Mouse (Mus musculus): ENCODE results near the gene Cntn1. TPM values are rescaled to one million over a fixed set of nuclear protein-coding genes. Genes with fewer than 3 reads are reported as not detected.

Cntn1 gene
- polyA plus RNA-seq, 1 experiment from 2014 or later: 2.3 TPM

GRCm38 (mm10) chr15:92268341-92268740, 217.4 kb downstream of the Cntn1 start:
- H3K9me3 ChIP-seq (ENCODE audit: control insufficient read depth): no peaks in the 10 kb centered on the region
- no peak overlapping the region for H3K4me2 ChIP-seq (replicated peaks; ENCODE audit: low read depth)

DNA sequence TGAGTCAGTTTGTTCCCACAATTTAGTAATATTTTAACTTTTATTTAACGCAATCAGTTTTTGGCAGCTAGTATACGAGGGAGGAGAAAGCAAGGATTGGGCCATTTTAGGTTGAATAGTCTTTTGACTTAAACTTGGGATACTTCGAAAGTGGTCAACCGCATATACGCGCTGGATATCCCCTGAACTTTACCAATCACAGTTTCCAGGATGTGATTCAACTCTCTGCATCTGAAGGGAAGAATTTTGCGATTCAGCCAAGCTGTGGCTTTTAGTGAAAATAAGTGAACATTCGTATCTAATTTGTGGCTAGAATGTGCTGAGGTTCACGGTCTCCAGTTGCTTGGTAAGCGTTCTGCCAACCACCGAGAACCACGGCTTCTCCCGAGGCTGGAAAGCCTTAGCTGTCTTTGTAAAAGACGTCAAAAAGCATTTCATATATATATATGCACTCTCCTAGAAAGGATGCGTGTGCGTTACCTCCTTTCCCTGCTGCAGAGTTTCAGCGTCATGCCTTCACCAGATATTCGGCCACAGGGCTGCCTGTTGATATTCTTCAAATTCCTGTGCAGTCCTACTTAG, 217.9 kb downstream of the Cntn1 start:
- no peaks in the 10 kb centered on the region for H3K27me3 ChIP-seq (replicated peaks; ENCODE audit: control insufficient read depth, insufficient read depth, low read length)
- H3K4me1 ChIP-seq (replicated peaks; ENCODE audit: control insufficient read depth, insufficient read depth, low read length): no peaks in the 10 kb centered on the region
- no peak overlapping the region for H3K4me2 ChIP-seq (replicated peaks; ENCODE audit: low read depth)
- H3K9me3 ChIP-seq (ENCODE audit: control insufficient read depth): no peaks in the 10 kb centered on the region
- no peak for ATAC-seq
- WGBS: 86% methylated on average over 18 of the region's 18 CpGs
- H3K27ac ChIP-seq (ENCODE audit: low read depth, low read length): no peak overlapping the region
- H3K36me3 ChIP-seq (ENCODE audit: control insufficient read depth, insufficient read depth): no peaks in the 10 kb centered on the region
- TF ChIP-seq CTCF (IDR thresholded peaks at IDR 0.05; ENCODE audit: low read depth): no peak
- no peak overlapping the region for H3K9ac ChIP-seq (ENCODE audit: low read depth, low read length)
- H3K4me3 ChIP-seq (ENCODE audit: low read depth, low read length): no peak overlapping the region

More at GRCm38 (mm10) chr15:92268341-92268740, 217.4 kb downstream of the Cntn1 start:
- no peaks in the 10 kb centered on the region for H3K36me3 ChIP-seq (ENCODE audit: control insufficient read depth, insufficient read depth)
- no peak for ATAC-seq
- H3K27me3 ChIP-seq (replicated peaks; ENCODE audit: control insufficient read depth, insufficient read depth, low read length): no peaks in the 10 kb centered on the region
- H3K4me1 ChIP-seq (replicated peaks; ENCODE audit: control insufficient read depth, insufficient read depth, low read length): no peaks in the 10 kb centered on the region
- no peak overlapping the region for H3K27ac ChIP-seq (ENCODE audit: low read depth, low read length)
- 66% methylated on average over 3 of the region's 3 CpGs for WGBS
- no peak for TF ChIP-seq CTCF (IDR thresholded peaks at IDR 0.05; ENCODE audit: low read depth)
- no peak overlapping the region for H3K4me3 ChIP-seq (ENCODE audit: low read depth, low read length)
- no peak overlapping the region for H3K9ac ChIP-seq (ENCODE audit: low read depth, low read length)

DNA sequence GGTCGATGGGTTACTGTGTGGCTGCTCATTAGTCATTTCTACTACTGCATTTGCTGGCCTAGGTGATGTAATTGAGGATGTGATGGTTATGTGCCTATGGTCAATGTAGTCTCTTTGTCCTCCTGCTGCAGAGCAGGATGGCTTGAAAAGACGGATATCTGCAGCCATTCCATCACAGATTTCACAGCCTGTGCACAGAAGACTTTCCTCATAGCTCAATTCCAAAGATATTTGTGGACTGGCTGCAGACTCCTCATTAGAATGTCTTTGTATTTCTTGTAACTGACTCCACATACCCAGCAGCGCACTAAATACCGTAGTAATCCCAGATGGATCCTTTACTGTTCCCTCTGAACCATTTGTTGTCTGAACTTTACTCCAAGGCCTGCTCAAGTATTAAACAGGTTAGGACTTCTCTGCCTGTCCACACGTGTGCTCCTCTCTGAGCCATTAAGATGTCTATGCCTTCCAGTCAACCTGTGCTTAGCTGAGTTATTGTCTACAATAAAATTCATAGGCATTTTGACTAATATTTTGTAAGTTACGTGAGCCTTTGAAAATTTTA, 220.9 kb downstream of the Cntn1 start:
- TF ChIP-seq CTCF (IDR thresholded peaks at IDR 0.05; ENCODE audit: low read depth): no peak
- Histone ChIP-seq H3K27ac (ENCODE audit: low read depth, low read length) (no peak overlapping the region), H3K27me3 (replicated peaks; ENCODE audit: control insufficient read depth, insufficient read depth, low read length) (no peaks in the 10 kb centered on the region), H3K4me2 (replicated peaks; ENCODE audit: low read depth) (no peak overlapping the region), H3K9ac (ENCODE audit: low read depth, low read length) (no peak overlapping the region), H3K4me3 (ENCODE audit: low read depth, low read length) (no peak overlapping the region), H3K4me1 (replicated peaks; ENCODE audit: control insufficient read depth, insufficient read depth, low read length) (no peaks in the 10 kb centered on the region), H3K36me3 (ENCODE audit: control insufficient read depth, insufficient read depth) (no peaks in the 10 kb centered on the region), H3K9me3 (ENCODE audit: control insufficient read depth) (no peaks in the 10 kb centered on the region)
- 83% methylated on average over 6 of the region's 6 CpGs for WGBS
- ATAC-seq: no peak

DNA sequence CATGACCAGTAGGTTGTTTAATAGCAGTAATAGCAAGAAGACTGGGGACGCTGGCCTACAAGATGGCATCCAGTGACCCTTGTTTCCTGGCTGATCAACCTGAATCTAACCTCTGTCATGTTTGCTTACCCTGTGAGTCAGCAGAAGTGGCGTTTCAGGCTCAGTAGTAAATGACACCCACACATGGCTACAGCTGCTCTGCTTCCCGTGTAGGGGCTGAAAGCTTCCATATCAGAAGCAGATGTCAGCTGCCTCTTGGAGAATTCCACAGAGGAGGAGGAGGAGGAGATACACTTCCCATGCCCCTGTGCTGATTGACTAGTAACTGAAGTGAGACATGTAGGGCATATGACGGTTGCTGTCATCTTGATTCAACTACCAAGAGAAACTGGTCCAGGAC, 225.9 kb downstream of the Cntn1 start:
- TF ChIP-seq CTCF (IDR thresholded peaks at IDR 0.05; ENCODE audit: low read depth): no peak
- Histone ChIP-seq H3K4me1 (replicated peaks; ENCODE audit: control insufficient read depth, insufficient read depth, low read length) (no peaks in the 10 kb centered on the region), H3K27me3 (replicated peaks; ENCODE audit: control insufficient read depth, insufficient read depth, low read length) (no peaks in the 10 kb centered on the region), H3K9me3 (ENCODE audit: control insufficient read depth) (no peaks in the 10 kb centered on the region), H3K9ac (ENCODE audit: low read depth, low read length) (no peak overlapping the region), H3K36me3 (ENCODE audit: control insufficient read depth, insufficient read depth) (no peaks in the 10 kb centered on the region), H3K4me3 (ENCODE audit: low read depth, low read length) (no peak overlapping the region), H3K4me2 (replicated peaks; ENCODE audit: low read depth) (no peak overlapping the region), H3K27ac (ENCODE audit: low read depth, low read length) (no peak overlapping the region)
- 44% methylated on average over 4 of the region's 4 CpGs for WGBS
- no peak for ATAC-seq

- Histone ChIP-seq H3K9ac (ENCODE audit: low read depth, low read length) (no peak overlapping the region), H3K4me3 (ENCODE audit: low read depth, low read length) (no peak overlapping the region), H3K36me3 (ENCODE audit: control insufficient read depth, insufficient read depth) (no peaks in the 10 kb centered on the region), H3K9me3 (ENCODE audit: control insufficient read depth) (no peaks in the 10 kb centered on the region), H3K4me2 (replicated peaks; ENCODE audit: low read depth) (no peak overlapping the region), H3K27ac (ENCODE audit: low read depth, low read length) (no peak overlapping the region), H3K27me3 (replicated peaks; ENCODE audit: control insufficient read depth, insufficient read depth, low read length) (no peaks in the 10 kb centered on the region), H3K4me1 (replicated peaks; ENCODE audit: control insufficient read depth, insufficient read depth, low read length) (no peaks in the 10 kb centered on the region)
- ATAC-seq: no peak
- TF ChIP-seq CTCF (IDR thresholded peaks at IDR 0.05; ENCODE audit: low read depth): no peak
- 72% methylated on average over 4 of the region's 4 CpGs for WGBS
These were observed 227.0 kb downstream of the Cntn1 start for GRCm38 (mm10) chr15:92277984-92278383.

DNA sequence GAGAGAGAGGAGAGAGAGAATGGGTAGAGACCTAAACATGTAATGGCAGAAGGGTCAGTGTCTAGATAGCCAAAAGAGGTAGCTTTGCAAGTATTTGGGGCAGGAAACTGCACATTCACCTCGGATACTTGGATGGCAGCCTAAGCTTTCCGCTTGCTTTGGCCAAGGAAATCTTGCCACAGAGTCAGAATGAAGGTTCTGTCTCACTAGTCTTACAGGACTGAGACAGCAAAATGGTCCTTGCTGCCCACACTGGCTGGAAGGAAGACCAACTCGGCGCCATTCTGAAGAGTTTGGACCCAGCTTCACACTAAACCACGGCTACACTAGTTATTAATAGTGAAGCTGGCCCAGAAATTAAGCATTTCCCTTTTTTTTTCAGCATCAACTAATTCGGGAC, 230.0 kb downstream of the Cntn1 start:
- H3K27me3 ChIP-seq (replicated peaks; ENCODE audit: control insufficient read depth, insufficient read depth, low read length): no peaks in the 10 kb centered on the region
- no peak overlapping the region for H3K4me2 ChIP-seq (replicated peaks; ENCODE audit: low read depth)
- WGBS: 81% methylated on average over 6 of the region's 6 CpGs
- no peak overlapping the region for H3K4me3 ChIP-seq (ENCODE audit: low read depth, low read length)
- no peak for TF ChIP-seq CTCF (IDR thresholded peaks at IDR 0.05; ENCODE audit: low read depth)
- no peak for ATAC-seq
- H3K27ac ChIP-seq (ENCODE audit: low read depth, low read length): no peak overlapping the region
- no peaks in the 10 kb centered on the region for H3K9me3 ChIP-seq (ENCODE audit: control insufficient read depth)
- no peaks in the 10 kb centered on the region for H3K4me1 ChIP-seq (replicated peaks; ENCODE audit: control insufficient read depth, insufficient read depth, low read length)
- H3K36me3 ChIP-seq (ENCODE audit: control insufficient read depth, insufficient read depth): no peaks in the 10 kb centered on the region
- H3K9ac ChIP-seq (ENCODE audit: low read depth, low read length): no peak overlapping the region

Measured in intestine, postnatal 0 days (tissue).